In genomic region chr4:30011386-30012135, GRCm38 (mm10) we compare ENCODE assay signal across 26 mouse cellular contexts.
DNase-seq lines count a peak whose midpoint lies in the region; ATAC-seq and TF ChIP-seq lines count a peak whose summit lies in the region.
"Had no signal": no experiment of that assay in that cellular context is flagged by ENCODE, and none has a peak within 500 bp of the region (broad histone marks: within the 10 kb centered on the region; RNA-seq: fewer than 3 reads in every experiment).

No protein-coding gene starts in this region.

- no peak overlapping the region for H3K4me2 ChIP-seq in forebrain, embryonic 13.5 days
- no peak overlapping the region for H3K4me2 ChIP-seq in forebrain, embryonic 12.5 days
- H3K4me2 ChIP-seq in heart, postnatal 0 days (ENCODE audit: low read depth, low read length), result no peak overlapping the region
- H3K4me2 ChIP-seq in lung, embryonic 16.5 days (ENCODE audit: low read depth, low read length), result no peak overlapping the region
- H3K4me2 ChIP-seq: embryonic facial prominence, embryonic 13.5 days; hindbrain, embryonic 15.5 days; limb, embryonic 12.5 days; liver, embryonic 13.5 days; stomach, embryonic 15.5 days had no signal

- no peak for TF ChIP-seq CTCF in heart, postnatal 0 days (IDR thresholded peaks at IDR 0.05; ENCODE audit: low read depth)

- TF ChIP-seq EP300 in heart, postnatal 0 days (IDR thresholded peaks at IDR 0.05; ENCODE audit: low read depth), result no peak

- H3K4me1 ChIP-seq in forebrain, embryonic 13.5 days, result no peaks in the 10 kb centered on the region
- H3K4me1 ChIP-seq in forebrain, embryonic 12.5 days, result no peaks in the 10 kb centered on the region
- no peaks in the 10 kb centered on the region for H3K4me1 ChIP-seq in heart, postnatal 0 days (ENCODE audit: control insufficient read depth, insufficient read depth)
- H3K4me1 ChIP-seq in lung, embryonic 16.5 days (replicated peaks; ENCODE audit: control insufficient read depth, insufficient read depth, low read length), result no peaks in the 10 kb centered on the region
- no peaks in the 10 kb centered on the region for H3K4me1 ChIP-seq in limb, embryonic 10.5 days
- H3K4me1 ChIP-seq: embryonic facial prominence, embryonic 13.5 days; hindbrain, embryonic 15.5 days; limb, embryonic 12.5 days; liver, embryonic 13.5 days; stomach, embryonic 15.5 days had no signal

- peak; percentile 8 for DNase-seq in heart, postnatal 0 days (ENCODE audit: low spot score)
- DNase-seq in heart, postnatal 36 days, result no peak
- no peak for DNase-seq in lung, postnatal 25 days (ENCODE audit: low spot score)
- peak; percentile 6 for DNase-seq in telencephalon, adult 2 months (ENCODE audit: low read depth, low spot score)
- no peak for DNase-seq in limb, embryonic 10.5 days (ENCODE audit: low spot score)
- DNase-seq: adrenal gland, postnatal 36 days; cerebellum, adult 18-20 months; cerebellum, postnatal 36 days; embryo, embryonic 11 days; gastrocnemius, postnatal 10 days; heart, adult 11 months; kidney, adult 2 months; layer of hippocampus, postnatal 36 days; liver, embryonic 13.5 days; lung, adult 2 months; thymus, adult 2 months had no signal

- ATAC-seq in forebrain, embryonic 13.5 days, result 0 out of 2 replicates have a peak, but pooled peaks have one; percentile 30
- ATAC-seq in forebrain, embryonic 12.5 days (ENCODE audit: low FRiP score), result no peak
- ATAC-seq in heart, postnatal 0 days (ENCODE audit: insufficient read depth, low read depth), result no peak
- ATAC-seq in lung, embryonic 16.5 days (ENCODE audit: low read depth), result peak; percentile 43; the same call in 1 of the 2 replicates

- no peaks in the 10 kb centered on the region for H3K9me3 ChIP-seq in forebrain, embryonic 13.5 days (replicated peaks)
- no peaks in the 10 kb centered on the region for H3K9me3 ChIP-seq in forebrain, embryonic 12.5 days
- H3K9me3 ChIP-seq in heart, postnatal 0 days (replicated peaks; ENCODE audit: control insufficient read depth, low read length), result no peaks in the 10 kb centered on the region
- H3K9me3 ChIP-seq in lung, embryonic 16.5 days (ENCODE audit: control insufficient read depth, low read length), result no peaks in the 10 kb centered on the region
- H3K9me3 ChIP-seq in limb, embryonic 10.5 days (replicated peaks), result no peaks in the 10 kb centered on the region
- H3K9me3 ChIP-seq: embryonic facial prominence, embryonic 13.5 days; hindbrain, embryonic 15.5 days; limb, embryonic 12.5 days; liver, embryonic 13.5 days; stomach, embryonic 15.5 days had no signal

- intact Hi-C loops in heart, postnatal 36 days (cut with DNase I), result no loop called here

- H3K27ac ChIP-seq in forebrain, embryonic 13.5 days, result no peak overlapping the region
- H3K27ac ChIP-seq in forebrain, embryonic 12.5 days, result no peak overlapping the region
- H3K27ac ChIP-seq in heart, postnatal 0 days (ENCODE audit: low read depth), result no peak overlapping the region
- no peak overlapping the region for H3K27ac ChIP-seq in lung, embryonic 16.5 days (ENCODE audit: low read length)
- no peak overlapping the region for H3K27ac ChIP-seq in limb, embryonic 10.5 days
- H3K27ac ChIP-seq: embryonic facial prominence, embryonic 13.5 days; hindbrain, embryonic 15.5 days; kidney, postnatal 0 days; limb, embryonic 12.5 days; liver, embryonic 13.5 days; macrophage; stomach, embryonic 15.5 days had no signal

- WGBS in forebrain, embryonic 13.5 days, result 80% methylated on average over 5 of the region's 5 CpGs
- 90% methylated on average over 5 of the region's 5 CpGs for WGBS in forebrain, embryonic 12.5 days
- 51% methylated on average over 5 of the region's 5 CpGs for WGBS in heart, postnatal 0 days
- 39% methylated on average over 5 of the region's 5 CpGs for WGBS in lung, embryonic 16.5 days
- WGBS in limb, embryonic 10.5 days, result 89% methylated on average over 5 of the region's 5 CpGs

- H3K9ac ChIP-seq in forebrain, embryonic 13.5 days, result no peak overlapping the region
- H3K9ac ChIP-seq in forebrain, embryonic 12.5 days, result no peak overlapping the region
- no peak overlapping the region for H3K9ac ChIP-seq in heart, postnatal 0 days (replicated peaks; ENCODE audit: low read depth, low read length)
- H3K9ac ChIP-seq in lung, embryonic 16.5 days (ENCODE audit: low read length), result no peak overlapping the region
- H3K9ac ChIP-seq: embryonic facial prominence, embryonic 13.5 days; hindbrain, embryonic 15.5 days; limb, embryonic 12.5 days; liver, embryonic 13.5 days; stomach, embryonic 15.5 days had no signal

- no peaks in the 10 kb centered on the region for H3K36me3 ChIP-seq in forebrain, embryonic 13.5 days (ENCODE audit: poor library complexity, severe bottlenecking)
- H3K36me3 ChIP-seq in forebrain, embryonic 12.5 days (replicated peaks), result no peaks in the 10 kb centered on the region
- no peaks in the 10 kb centered on the region for H3K36me3 ChIP-seq in heart, postnatal 0 days (replicated peaks; ENCODE audit: control insufficient read depth, insufficient read depth, low read length)
- no peaks in the 10 kb centered on the region for H3K36me3 ChIP-seq in lung, embryonic 16.5 days (ENCODE audit: control insufficient read depth, insufficient read depth, low read length)
- H3K36me3 ChIP-seq in limb, embryonic 10.5 days, result no peaks in the 10 kb centered on the region
- H3K36me3 ChIP-seq: embryonic facial prominence, embryonic 13.5 days; hindbrain, embryonic 15.5 days; limb, embryonic 12.5 days; liver, embryonic 13.5 days; stomach, embryonic 15.5 days had no signal

- H3K4me3 ChIP-seq in forebrain, embryonic 13.5 days, result no peak overlapping the region
- no peak overlapping the region for H3K4me3 ChIP-seq in forebrain, embryonic 12.5 days (replicated peaks)
- no peak overlapping the region for H3K4me3 ChIP-seq in heart, postnatal 0 days (ENCODE audit: low read depth, low read length)
- no peak overlapping the region for H3K4me3 ChIP-seq in lung, embryonic 16.5 days (ENCODE audit: low read length)
- no peak overlapping the region for H3K4me3 ChIP-seq in limb, embryonic 10.5 days
- H3K4me3 ChIP-seq: embryonic facial prominence, embryonic 13.5 days; erythroblast, embryonic 14.5 days; hindbrain, embryonic 15.5 days; limb, embryonic 12.5 days; liver, embryonic 13.5 days; stomach, embryonic 15.5 days had no signal

- no peaks in the 10 kb centered on the region for H3K27me3 ChIP-seq in forebrain, embryonic 13.5 days
- no peaks in the 10 kb centered on the region for H3K27me3 ChIP-seq in forebrain, embryonic 12.5 days
- H3K27me3 ChIP-seq in heart, postnatal 0 days (ENCODE audit: control insufficient read depth, insufficient read depth, low read length), result no peaks in the 10 kb centered on the region
- H3K27me3 ChIP-seq in lung, embryonic 16.5 days (ENCODE audit: control insufficient read depth, insufficient read depth, low read depth, low read length), result no peaks in the 10 kb centered on the region
- H3K27me3 ChIP-seq in limb, embryonic 10.5 days (ENCODE audit: low read depth, poor library complexity, severe bottlenecking), result no peaks in the 10 kb centered on the region
- H3K27me3 ChIP-seq: embryonic facial prominence, embryonic 13.5 days; hindbrain, embryonic 15.5 days; limb, embryonic 12.5 days; liver, embryonic 13.5 days; stomach, embryonic 15.5 days had no signal

Comparison
In these comparisons a context has a peak if more than half of its experiments do, and no peak if none do; other contexts are left out.
1. ATAC-seq: peak in forebrain, embryonic 13.5 days (single experiment) and lung, embryonic 16.5 days (single experiment); none in forebrain, embryonic 12.5 days (single experiment) and heart, postnatal 0 days (single experiment).
2. DNase-seq: peak in heart, postnatal 0 days (single experiment) and telencephalon, adult 2 months (single experiment); none in heart, postnatal 36 days (0 of 2), lung, postnatal 25 days (single experiment) and limb, embryonic 10.5 days (single experiment).